Mouse (Mus musculus) layer of hippocampus, adult 2 months (tissue): ENCODE measurements at regions not wholly inside any gene's neighbourhood (a gene's known extent, or its start where the extent isn't known, plus 50 kb on each side); places are given as distances from the start of the nearest gene placed in this dataset.
A peak's percentile ranks its signal among the peaks of the same experiment; 100 is the strongest.

Experiments
- DNase-seq, 2 experiments: peaks; one replicate each; pipeline ENCODE4 v3.0.0; 2022; ENCODE audit warnings: low spot score in 2 of 2
- H3K27ac ChIP-seq: fragments of 200-600 bp; 2 replicates; pipeline ENCODE4 v1.8.1; 2022
- H3K4me3 ChIP-seq: fragments of 200-600 bp; 2 replicates; pipeline ENCODE4 v1.8.1; 2022; ENCODE audit warnings: mild to moderate bottlenecking
- CTCF ChIP-seq: fragments of 200-600 bp; conservative IDR thresholded peaks from 2 replicates; pipeline ENCODE4 v1.8.1; 2022; ENCODE audit warnings: antibody characterized with exemption, mild to moderate bottlenecking, moderate library complexity

- peak; percentile 88 for TF ChIP-seq CTCF
- Histone ChIP-seq H3K4me3 (no peak overlapping the region), H3K27ac (no peak overlapping the region)
- peak; percentile 16 to 69 for DNase-seq
These were observed 104.0 kb upstream of the Gm14444 start for GRCm38 (mm10) chr2:174905865-174906639.

GRCm38 (mm10) chr2:174917146-174917905, 92.7 kb upstream of the Gm14444 start:
- no peak overlapping the region for H3K27ac ChIP-seq
- H3K4me3 ChIP-seq: no peak overlapping the region
- TF ChIP-seq CTCF: no peak
- DNase-seq: no peak

- DNase-seq: no peak
- no peak overlapping the region for H3K4me3 ChIP-seq
- no peak for TF ChIP-seq CTCF
- no peak overlapping the region for H3K27ac ChIP-seq
These were observed 92.1 kb upstream of the Gm14444 start for GRCm38 (mm10) chr2:174917975-174918374.

- Histone ChIP-seq H3K27ac (no peak overlapping the region), H3K4me3 (no peak overlapping the region)
- TF ChIP-seq CTCF: no peak
- no peak for DNase-seq
These were observed 87.8 kb upstream of the Gm14444 start for GRCm38 (mm10) chr2:174922208-174922607.

- Histone ChIP-seq H3K27ac (no peak overlapping the region), H3K4me3 (no peak overlapping the region)
- DNase-seq: no peak
- peak; percentile 52 for TF ChIP-seq CTCF
These were observed 80.3 kb upstream of the Gm14444 start for GRCm38 (mm10) chr2:174929718-174930117.

- H3K4me3 ChIP-seq: no peak overlapping the region
- peak; percentile 87 to 88 for DNase-seq
- no peak overlapping the region for H3K27ac ChIP-seq
- TF ChIP-seq CTCF: peak; percentile 99
These were observed 77.7 kb upstream of the Gm14444 start for GRCm38 (mm10) chr2:174932137-174933012.

GRCm38 (mm10) chr2:174933013-174933353, 77.1 kb upstream of the Gm14444 start:
- TF ChIP-seq CTCF: no peak
- Histone ChIP-seq H3K4me3 (no peak overlapping the region), H3K27ac (no peak overlapping the region)
- no peak for DNase-seq

GRCm38 (mm10) chr2:174936665-174937064, 73.4 kb upstream of the Gm14444 start:
- H3K4me3 ChIP-seq: no peak overlapping the region
- DNase-seq: no peak
- peak; percentile 80 for TF ChIP-seq CTCF
- no peak overlapping the region for H3K27ac ChIP-seq

GRCm38 (mm10) chr2:174937930-174938329, 72.1 kb upstream of the Gm14444 start:
- no peak overlapping the region for H3K27ac ChIP-seq
- no peak for DNase-seq
- H3K4me3 ChIP-seq: no peak overlapping the region
- TF ChIP-seq CTCF: no peak

GRCm38 (mm10) chr2:174942221-174942620, 67.8 kb upstream of the Gm14444 start:
- Histone ChIP-seq H3K27ac (no peak overlapping the region), H3K4me3 (no peak overlapping the region)
- no peak for TF ChIP-seq CTCF
- DNase-seq: no peak

- no peak for TF ChIP-seq CTCF
- DNase-seq: no peak
- Histone ChIP-seq H3K27ac (no peak overlapping the region), H3K4me3 (no peak overlapping the region)
These were observed 61.9 kb upstream of the Gm14444 start for GRCm38 (mm10) chr2:174948106-174948505.
